26 mouse cellular contexts compared by ENCODE assay signal in the genomic region with DNA sequence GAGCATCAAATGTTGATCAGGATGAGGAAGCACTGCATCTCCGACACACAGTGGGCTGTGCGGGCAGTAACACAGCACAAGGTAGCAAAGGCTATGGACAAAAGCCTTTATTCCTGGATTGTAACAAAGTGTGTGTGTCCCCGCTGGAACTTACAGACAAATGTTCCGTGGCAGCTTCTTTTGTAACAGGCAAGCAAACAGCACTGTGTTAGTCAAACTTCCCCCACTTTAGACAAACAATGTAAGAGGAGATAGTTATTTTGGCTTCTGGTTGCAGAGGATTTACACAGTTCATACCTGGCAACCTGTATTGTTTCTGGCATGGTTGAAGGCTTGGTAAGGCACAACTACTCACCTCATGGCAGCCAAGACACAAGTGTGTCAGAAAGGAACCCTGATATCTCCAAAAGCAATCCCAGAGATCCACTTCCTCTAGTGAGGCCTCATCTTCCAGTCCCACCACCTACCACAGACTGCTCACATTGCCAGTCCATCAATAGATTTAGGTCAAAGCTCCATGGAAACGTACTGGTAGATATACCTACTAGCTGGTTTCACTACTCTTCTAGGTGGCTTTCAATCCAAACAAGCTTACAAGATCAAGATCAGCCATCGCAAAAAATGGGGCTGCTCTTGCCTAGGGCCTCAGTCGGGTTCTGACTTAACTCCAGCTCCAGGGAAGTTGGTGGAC. TPM values are rescaled to one million over a fixed set of nuclear protein-coding genes. Genes with fewer than 3 reads are reported as not detected.
"Had no signal": no experiment of that assay in that cellular context is flagged by ENCODE, and none has a peak within 500 bp of the region (broad histone marks: within the 10 kb centered on the region; RNA-seq: fewer than 3 reads in every experiment).

No protein-coding gene starts in this region.

- DNase-seq: kidney, adult 18-20 months; kidney, adult 9 months; kidney, postnatal 14 days; kidney, postnatal 4 days; layer of hippocampus, adult 9-11 months; lung, embryonic 14.5 days; lung, postnatal 36 days; midbrain, embryonic 14.5 days; right cerebral cortex, adult 18-20 months; right cerebral cortex, postnatal 14 days; right cerebral cortex, postnatal 4 days; thymus, adult 2 months; thymus, postnatal 14 days had no signal

- H3K9ac ChIP-seq: limb, embryonic 12.5 days; limb, embryonic 15.5 days; lung, embryonic 14.5 days; neural tube, embryonic 12.5 days; neural tube, embryonic 15.5 days had no signal

- H3K4me2 ChIP-seq: limb, embryonic 12.5 days; limb, embryonic 15.5 days; lung, embryonic 14.5 days; neural tube, embryonic 12.5 days; neural tube, embryonic 15.5 days had no signal

- H3K27ac ChIP-seq: hindbrain, postnatal 0 days; limb, embryonic 12.5 days; limb, embryonic 15.5 days; midbrain, embryonic 10.5 days; neural tube, embryonic 12.5 days; neural tube, embryonic 15.5 days; stomach, postnatal 0 days had no signal

- ATAC-seq: hindbrain, postnatal 0 days; inflammation-experienced regulatory T-cells, adult 6 months; intestine, embryonic 16.5 days; lung, postnatal 0 days had no signal

- H3K4me3 ChIP-seq: limb, embryonic 12.5 days; limb, embryonic 15.5 days; megakaryocyte, embryonic 14.5 days; midbrain, embryonic 10.5 days; neural tube, embryonic 12.5 days; neural tube, embryonic 15.5 days had no signal

- H3K9me3 ChIP-seq: limb, embryonic 12.5 days; limb, embryonic 15.5 days; megakaryocyte, embryonic 14.5 days; midbrain, embryonic 10.5 days; neural tube, embryonic 12.5 days; neural tube, embryonic 15.5 days had no signal

- H3K27me3 ChIP-seq: limb, embryonic 12.5 days; limb, embryonic 15.5 days; megakaryocyte, embryonic 14.5 days; neural tube, embryonic 12.5 days; neural tube, embryonic 15.5 days had no signal

- H3K36me3 ChIP-seq: limb, embryonic 15.5 days; midbrain, embryonic 10.5 days; neural tube, embryonic 12.5 days; neural tube, embryonic 15.5 days had no signal

- H3K4me1 ChIP-seq: limb, embryonic 12.5 days; limb, embryonic 15.5 days; midbrain, embryonic 10.5 days; neural tube, embryonic 12.5 days had no signal

RNA-seq across cellular contexts. Expression of a gene that starts 34.3 kb away (rescaled TPM):
- total RNA-seq: hindbrain, postnatal 0 days; layer of hippocampus, adult 18-20 months; left cerebral cortex, postnatal 14 days had no signal
- polyA plus RNA-seq: inflammation-experienced regulatory T-cells, adult 6 months had no signal
